Mouse (Mus musculus) thymus, postnatal 14 days (tissue): ENCODE results near the gene Mpped2.

ENCODE experiments used
- DNase-seq: peaks from one replicate; pipeline ENCODE4 v3.0.0; 2021

Gene Mpped2

DNA sequence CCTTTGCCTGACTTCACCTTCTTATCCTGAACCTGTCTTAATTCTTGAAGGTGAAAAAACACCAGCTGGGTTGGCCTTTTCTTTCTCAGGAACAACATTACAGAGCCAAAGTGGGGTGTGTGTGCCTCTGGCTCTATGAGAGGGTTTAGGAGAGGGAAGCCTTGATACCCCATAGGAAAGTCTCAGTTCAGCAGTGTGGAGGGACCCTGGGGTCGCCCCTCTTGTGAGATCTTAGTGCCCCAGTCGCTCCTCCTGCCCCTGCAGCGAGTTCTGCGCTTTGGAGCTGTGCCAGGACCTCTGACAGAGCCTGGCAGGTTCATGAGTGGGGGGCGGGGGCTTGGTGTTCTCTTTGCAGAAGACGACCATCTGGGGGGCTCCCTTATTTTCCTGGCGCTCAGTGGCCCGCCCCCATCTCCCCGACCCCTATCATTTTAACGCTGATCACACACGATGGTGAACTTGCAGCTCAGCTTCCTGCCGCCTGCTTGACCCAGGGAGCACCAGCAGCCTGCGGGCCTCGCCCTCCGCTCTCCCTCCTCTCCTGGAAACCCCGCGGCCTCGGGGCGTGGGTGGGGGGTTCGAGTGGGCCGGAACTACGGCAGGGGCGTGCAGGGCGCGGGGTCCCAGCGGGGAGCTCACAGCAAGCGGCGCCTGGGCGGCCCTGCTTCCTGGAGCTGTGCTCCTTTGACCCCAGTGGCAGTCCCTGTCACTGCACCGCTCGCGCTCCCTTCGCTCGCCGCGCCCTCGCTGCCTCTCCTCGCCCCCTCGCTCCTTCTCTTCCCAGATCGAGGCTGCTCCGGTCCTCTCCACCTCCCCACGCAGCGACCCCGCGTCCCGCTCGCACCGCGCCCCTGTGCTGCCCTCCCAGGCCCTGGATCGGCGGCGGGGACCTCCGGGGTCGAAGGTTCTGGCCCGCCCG is at the start of gene Mpped2:
Mpped2 (plus strand) TSS at position 487 of the 919 bp plus-strand sequence.
- DNase-seq: peak; percentile 46

- DNase-seq: no peak
Measured at GRCm38 (mm10) chr2:106644782-106645181, 48.3 kb upstream of the Mpped2 start.

GRCm38 (mm10) chr2:106649686-106650570 is 43.1 kb upstream of the Mpped2 start:
- DNase-seq: peak; percentile 5

DNA sequence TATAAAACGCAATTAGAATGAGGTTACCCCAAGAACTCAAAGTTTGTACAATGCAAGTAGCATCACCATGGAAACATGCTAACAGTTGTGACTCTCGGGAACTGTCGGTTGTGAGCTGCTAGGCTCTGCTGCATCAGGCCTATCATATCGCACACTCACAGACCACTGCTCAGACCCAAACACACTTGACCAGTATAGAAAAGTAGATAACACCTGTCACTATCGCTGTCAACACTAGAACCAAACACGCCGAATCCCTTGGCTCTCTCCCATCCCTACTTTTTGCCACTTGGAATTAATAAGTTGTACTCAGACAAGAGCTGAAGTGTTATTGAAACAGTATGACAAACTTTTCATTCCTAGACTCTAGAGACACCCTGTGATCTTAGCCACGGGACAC is 40.9 kb upstream of the Mpped2 start:
- DNase-seq: no peak

DNA sequence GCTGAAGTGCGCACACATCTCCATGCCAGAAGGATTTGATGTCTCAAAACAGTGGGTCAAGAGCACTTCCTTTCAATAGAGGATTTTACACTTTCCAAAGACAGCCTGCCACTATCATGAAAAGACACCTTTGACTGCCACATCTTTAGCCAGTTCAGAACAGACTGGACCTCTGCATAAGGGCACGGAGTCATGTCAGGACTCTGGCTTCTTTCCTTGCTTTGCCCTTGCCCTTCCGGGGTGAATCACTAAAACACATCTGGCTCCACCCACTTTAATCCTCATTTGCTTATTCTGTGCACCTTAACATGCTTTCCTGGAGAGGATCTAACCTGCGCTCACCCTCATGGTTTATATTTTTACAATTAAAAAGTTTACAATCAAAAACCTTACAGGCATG is 40.3 kb upstream of the Mpped2 start:
- DNase-seq: no peak

DNA sequence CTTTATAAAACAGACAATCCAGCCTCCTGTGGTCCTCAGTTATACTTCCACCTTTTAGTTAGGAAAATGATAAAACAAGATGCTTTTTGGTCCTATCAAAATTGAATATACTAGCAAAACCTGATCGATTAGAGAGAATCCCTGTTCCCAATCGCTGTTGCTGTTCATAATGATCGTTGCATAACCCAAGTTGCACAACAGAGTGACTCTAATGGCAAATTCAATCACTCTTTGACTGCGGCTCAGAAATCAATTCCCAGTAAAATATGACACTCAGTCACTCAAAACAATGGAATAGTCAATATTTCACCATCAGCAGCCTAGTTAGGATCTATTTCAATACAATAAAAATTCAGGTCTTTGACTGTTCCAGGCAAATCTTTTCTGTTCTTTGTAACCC is 39.8 kb upstream of the Mpped2 start:
- no peak for DNase-seq

DNA sequence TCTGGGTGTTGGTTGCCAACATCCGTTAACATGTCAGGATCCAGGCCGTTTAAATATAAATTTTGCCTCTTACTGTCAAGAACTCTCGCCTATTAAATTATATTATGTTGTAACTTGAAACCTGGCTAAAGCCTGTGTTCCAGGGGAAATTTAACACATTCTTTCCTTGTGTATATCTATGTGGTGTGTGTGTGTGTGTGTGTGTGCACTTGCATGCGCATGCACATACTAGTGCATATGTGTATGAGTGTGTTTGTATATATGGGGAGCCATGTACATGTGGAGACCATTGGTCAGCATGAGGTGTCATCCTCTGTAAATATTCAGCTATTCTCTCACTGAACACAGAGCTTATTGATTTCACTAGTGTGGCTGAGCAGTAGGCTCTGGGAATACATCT is 37.8 kb upstream of the Mpped2 start:
- no peak for DNase-seq

DNA sequence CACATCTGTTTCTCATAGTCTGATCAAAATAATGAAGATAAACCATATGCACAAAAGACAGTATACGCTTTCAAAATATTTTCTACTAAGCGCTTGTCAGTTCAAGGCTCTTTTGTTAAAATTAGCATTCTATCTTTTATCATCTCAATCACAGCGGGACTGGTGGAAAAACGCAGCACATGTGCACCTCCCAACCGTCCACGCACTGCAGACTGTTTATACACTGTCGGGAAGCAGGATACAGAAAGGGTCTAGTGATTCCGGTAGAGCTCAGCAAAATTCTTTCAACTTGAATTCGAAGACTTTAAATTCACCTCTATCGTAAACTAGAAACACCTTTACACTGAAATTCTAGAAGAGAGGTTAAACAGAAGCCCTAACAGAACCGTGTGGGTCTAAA is 27.8 kb upstream of the Mpped2 start:
- no peak for DNase-seq

GRCm38 (mm10) chr2:106674319-106674718 is 18.8 kb upstream of the Mpped2 start:
- DNase-seq: no peak

DNA sequence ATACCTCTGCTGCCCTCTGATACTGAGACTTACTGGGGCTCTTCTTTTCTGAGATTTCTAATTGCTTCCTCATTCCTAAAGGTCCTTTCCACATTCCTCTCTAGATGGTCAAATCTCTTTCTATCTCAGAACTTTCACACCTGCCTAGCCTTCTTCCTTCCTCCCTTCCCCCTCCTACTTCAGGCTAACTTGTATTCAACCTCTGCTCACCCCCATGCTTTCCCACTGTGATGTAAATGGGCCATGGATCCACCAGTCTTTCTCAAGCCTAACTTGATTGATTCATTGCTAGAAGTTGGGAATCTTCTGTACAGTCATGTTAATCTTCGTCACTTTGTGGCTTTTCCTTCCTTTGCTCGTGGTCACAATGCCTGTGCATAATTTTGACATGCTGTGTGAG is 15.6 kb upstream of the Mpped2 start:
- no peak for DNase-seq

GRCm38 (mm10) chr2:106679720-106680455 is 13.2 kb upstream of the Mpped2 start:
- no peak for DNase-seq

DNA sequence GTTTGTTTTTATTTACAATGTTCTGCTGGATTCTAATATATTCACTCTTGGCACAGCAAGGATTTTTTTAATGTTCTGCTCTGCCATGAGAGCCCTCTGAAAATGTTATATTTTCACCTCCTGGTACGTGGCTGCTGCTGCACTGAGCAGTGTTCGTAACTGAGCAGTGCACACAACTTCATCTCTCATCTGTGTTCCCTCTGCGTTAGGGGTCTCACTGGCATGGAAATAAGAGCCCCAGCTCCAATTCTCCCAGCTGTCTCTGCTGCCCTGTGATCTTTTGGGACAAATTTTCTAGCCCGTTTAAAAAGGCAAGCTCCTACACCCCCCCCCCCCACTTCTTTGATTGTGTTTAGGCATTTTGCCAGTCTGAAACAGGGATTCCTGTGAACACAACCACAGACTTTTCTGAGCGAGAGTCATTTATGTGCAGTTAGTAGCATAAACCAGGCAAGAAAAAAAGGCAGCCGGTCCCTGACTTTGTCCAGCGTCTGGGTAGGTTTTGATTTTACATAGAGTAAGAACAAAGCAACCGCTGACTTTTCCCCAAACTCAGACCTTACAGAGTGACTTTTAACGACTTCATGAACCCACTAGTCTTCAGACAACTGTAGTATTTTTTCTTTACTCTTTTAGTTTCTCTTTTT is 9.8 kb upstream of the Mpped2 start:
- no peak for DNase-seq

GRCm38 (mm10) chr2:106683832-106684231 is 9.2 kb upstream of the Mpped2 start:
- DNase-seq: no peak

DNA sequence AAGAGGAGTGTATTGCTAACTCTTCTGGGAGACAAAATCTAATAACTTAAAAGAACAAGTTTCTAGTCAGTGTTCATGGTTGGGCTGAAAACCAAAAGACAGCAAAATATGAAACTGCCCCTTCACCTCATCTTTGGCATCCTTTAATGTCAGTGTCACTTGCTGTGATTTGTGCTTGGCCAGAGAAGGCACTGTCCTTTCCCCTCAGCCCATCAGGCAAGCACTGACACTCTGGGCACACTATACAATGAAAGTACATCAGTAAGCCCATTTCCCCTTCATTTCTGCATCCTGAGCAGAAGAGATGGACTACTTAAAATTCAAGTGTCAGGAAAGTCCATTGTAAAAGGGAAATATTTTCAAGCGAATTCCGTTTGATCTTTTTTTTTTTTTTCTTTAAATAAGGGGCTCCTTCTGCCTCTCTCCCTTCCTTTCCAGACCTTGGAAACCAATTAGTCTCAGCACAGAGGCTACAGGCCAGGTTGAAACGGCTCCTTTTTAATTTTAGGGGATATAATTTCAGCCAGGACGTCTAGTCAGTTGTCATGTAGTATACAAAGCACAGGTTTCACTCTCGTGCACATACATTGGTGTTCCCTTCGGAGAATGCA is 1.2 kb upstream of the Mpped2 start:
- DNase-seq: no peak

GRCm38 (mm10) chr2:106692405-106692782 is 675 bp upstream of the Mpped2 start:
- no peak for DNase-seq

- DNase-seq: peak; percentile 6
Measured at GRCm38 (mm10) chr2:106693702-106694566, 865 bp downstream of the Mpped2 start.

- no peak for DNase-seq
Measured at GRCm38 (mm10) chr2:106694567-106694885, 1.5 kb downstream of the Mpped2 start.

DNA sequence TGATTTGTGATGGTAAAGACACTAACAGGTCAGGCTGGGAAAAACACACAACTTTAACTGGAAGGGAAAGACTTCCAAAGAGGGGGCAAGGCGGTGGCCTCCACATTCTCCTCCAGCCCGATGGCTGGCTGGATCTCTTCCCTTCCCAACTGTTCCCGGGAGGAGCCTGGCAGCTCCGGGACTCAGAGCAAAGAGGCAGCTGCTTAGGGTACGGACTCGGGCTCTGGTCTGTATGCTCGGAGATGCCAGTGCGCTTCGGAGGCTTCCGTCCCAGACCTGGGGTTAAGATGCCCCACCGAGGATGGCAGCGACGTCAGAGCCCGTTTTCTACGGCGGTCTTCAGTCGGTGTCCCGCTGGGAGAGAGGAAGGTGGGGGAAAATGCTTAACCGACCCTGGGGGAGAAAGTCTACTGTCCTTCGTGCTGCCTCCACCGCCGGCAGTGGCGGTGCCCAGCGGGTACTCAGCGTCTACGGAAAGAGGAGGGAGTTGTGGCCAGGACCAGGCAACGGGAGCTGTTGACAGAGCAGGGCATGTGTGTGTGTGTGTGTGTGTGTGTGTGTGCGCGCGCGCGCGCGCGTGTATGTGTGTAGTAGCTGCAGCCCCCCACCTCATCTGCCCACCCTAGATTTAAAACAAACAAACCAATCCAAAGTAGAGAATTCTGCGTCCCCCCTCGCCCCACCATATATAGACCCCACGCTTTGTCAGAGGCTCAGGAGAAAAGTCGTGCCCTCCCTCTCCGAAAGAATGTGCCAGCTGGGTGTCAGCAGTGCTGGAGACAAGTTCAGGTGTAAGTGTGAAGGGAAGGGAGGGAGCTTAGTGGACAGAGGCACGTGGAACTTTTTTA is 2.0 kb downstream of the Mpped2 start:
- no peak for DNase-seq

- no peak for DNase-seq
Measured at GRCm38 (mm10) chr2:106695734-106696022, 2.6 kb downstream of the Mpped2 start.

DNA sequence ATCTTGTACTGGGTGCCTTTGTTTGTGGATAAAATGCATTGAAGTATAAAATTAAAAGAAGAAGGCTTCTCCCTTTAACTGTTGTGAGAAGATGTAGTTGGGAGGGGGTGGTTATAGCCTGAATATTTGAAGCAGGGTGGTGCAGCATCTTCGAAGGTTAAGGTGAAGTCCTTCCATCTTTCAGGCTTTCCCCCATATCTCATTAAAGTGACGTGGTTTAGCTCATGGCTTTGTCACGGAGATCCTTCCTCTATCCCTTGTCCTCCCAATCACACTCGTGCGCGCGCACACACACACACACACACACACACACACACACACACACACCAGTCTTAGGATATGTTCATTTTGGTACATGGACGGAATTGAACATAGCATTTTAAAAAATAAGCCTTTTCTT is 3.3 kb downstream of the Mpped2 start:
- DNase-seq: no peak

GRCm38 (mm10) chr2:106705664-106706063 is 12.6 kb downstream of the Mpped2 start:
- no peak for DNase-seq
